Mouse (Mus musculus): Measurements from ENCODE around the gene Vmac.

- TF ChIP-seq POLR2A (IDR thresholded peaks at IDR 0.05; ENCODE audit: low read depth, low read length) = no peak
- TF ChIP-seq CTCF (conservative IDR thresholded peaks at IDR 0.05; ENCODE audit: insufficient read depth, insufficient read length, low read depth, low read length) = no peak
These were observed 8.1 kb downstream of the Vmac start for GRCm38 (mm10) chr17:56709708-56710107.
